Mouse (Mus musculus): ENCODE data around the gene Qdpr. TPM values are rescaled to one million over a fixed set of nuclear protein-coding genes. Genes with fewer than 3 reads are reported as not detected.

The Qdpr gene
- total and polyA plus RNA-seq, 2 experiments = 491 to 640 TPM

- Histone ChIP-seq H3K4me1 (ENCODE audit: control insufficient read depth, insufficient read depth, low read length) (peaks cover 22% of the 10 kb centered on the region), H3K4me3 (ENCODE audit: insufficient read depth, low read depth, low read length) (peak overlapping the region; percentile 59), H3K36me3 (ENCODE audit: control insufficient read depth, insufficient read depth, low read length) (peaks cover 10% of the 10 kb centered on the region; the same call in 1 of the 2 replicates), H3K27me3 (ENCODE audit: control insufficient read depth, insufficient read depth, low read length) (no peaks in the 10 kb centered on the region), H3K79me2 (ENCODE audit: control insufficient read depth, insufficient read depth, low read length) (peaks cover 15% of the 10 kb centered on the region; the same call in 1 of the 2 replicates), H3K27ac (replicated peaks; ENCODE audit: insufficient read depth, low read depth, low read length) (peak overlapping the region; percentile 85), H3K9ac (ENCODE audit: low read depth, low read length) (peak overlapping the region; percentile 78)
- WGBS = under 1% methylated on average over 8 of the region's 8 CpGs
- no peak for DNase-seq (ENCODE audit: extremely low read depth, low read depth, low spot score)
- no peak for TF ChIP-seq CTCF (IDR thresholded peaks at IDR 0.05; ENCODE audit: low read depth, low read length)
- no peak for TF ChIP-seq POLR2A (IDR thresholded peaks at IDR 0.05; ENCODE audit: extremely low read depth, insufficient read depth, low read length)
Measured at GRCm38 (mm10) chr5:45449206-45449605, 830 bp downstream of the Qdpr start.

DNA sequence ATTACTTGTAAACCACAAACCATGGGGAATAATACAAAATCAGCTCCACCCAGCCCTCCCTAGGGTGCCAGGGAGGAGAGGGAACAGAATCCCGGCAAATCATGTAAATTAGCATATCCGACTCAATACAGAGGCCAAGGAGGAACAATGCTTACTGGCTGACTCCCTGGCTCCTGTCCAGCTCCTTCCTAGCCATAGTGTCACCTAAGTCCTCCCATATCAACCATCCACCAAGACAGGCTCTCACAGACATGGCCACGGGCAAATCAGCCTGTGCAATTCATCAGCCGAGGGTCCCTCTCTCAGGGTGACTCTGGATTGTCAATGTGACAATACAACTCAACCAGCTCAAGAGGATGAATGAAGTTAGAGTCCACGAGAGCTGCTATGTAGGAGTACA lies 1.4 kb downstream of the Qdpr start:
- no peaks in the 10 kb centered on the region for H3K27me3 ChIP-seq (ENCODE audit: control insufficient read depth, insufficient read depth, low read length)
- H3K9ac ChIP-seq (ENCODE audit: low read depth, low read length) = peak overlapping the region; percentile 78
- 22% methylated on average over 5 of the region's 5 CpGs for WGBS
- H3K36me3 ChIP-seq (ENCODE audit: control insufficient read depth, insufficient read depth, low read length) = peaks cover 10% of the 10 kb centered on the region; the same call in 1 of the 2 replicates
- TF ChIP-seq CTCF (IDR thresholded peaks at IDR 0.05; ENCODE audit: low read depth, low read length) (no peak), POLR2A (IDR thresholded peaks at IDR 0.05; ENCODE audit: extremely low read depth, insufficient read depth, low read length) (no peak)
- peaks cover 15% of the 10 kb centered on the region; the same call in 1 of the 2 replicates for H3K79me2 ChIP-seq (ENCODE audit: control insufficient read depth, insufficient read depth, low read length)
- peak overlapping the region; percentile 85 for H3K27ac ChIP-seq (replicated peaks; ENCODE audit: insufficient read depth, low read depth, low read length)
- H3K4me3 ChIP-seq (ENCODE audit: insufficient read depth, low read depth, low read length) = peak overlapping the region; percentile 59
- DNase-seq (ENCODE audit: extremely low read depth, low read depth, low spot score) = peak; percentile 49
- H3K4me1 ChIP-seq (ENCODE audit: control insufficient read depth, insufficient read depth, low read length) = peaks cover 24% of the 10 kb centered on the region

- WGBS = 23% methylated on average over 8 of the region's 8 CpGs
Measured at GRCm38 (mm10) chr5:45444130-45444832, 5.8 kb downstream of the Qdpr start.

DNA sequence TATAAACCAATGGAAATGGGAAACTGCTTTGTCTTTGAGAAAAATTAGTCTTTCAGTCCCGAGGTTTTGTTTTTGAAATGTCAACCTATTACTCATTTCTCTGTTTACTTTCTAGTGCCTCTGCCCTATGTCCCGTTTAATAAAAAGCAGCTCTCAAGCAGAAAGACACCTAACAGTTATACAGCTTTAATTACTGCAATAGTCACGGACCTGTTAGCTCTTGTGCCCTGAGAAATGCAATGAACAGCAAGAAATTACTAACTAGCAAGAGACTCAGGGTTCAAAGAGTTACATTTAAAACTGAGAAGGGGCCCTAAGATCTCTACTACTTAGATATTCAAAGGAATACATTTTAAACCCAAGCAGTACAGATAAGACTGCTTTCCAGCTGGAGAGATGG lies 8.3 kb downstream of the Qdpr start:
- TF ChIP-seq POLR2A (IDR thresholded peaks at IDR 0.05; ENCODE audit: extremely low read depth, insufficient read depth, low read length) (no peak), CTCF (IDR thresholded peaks at IDR 0.05; ENCODE audit: low read depth, low read length) (no peak)
- peak overlapping the region; percentile 83 for H3K27ac ChIP-seq (replicated peaks; ENCODE audit: insufficient read depth, low read depth, low read length)
- peak; percentile 73 for DNase-seq (ENCODE audit: extremely low read depth, low read depth, low spot score)
- no peak overlapping the region for H3K4me3 ChIP-seq (ENCODE audit: insufficient read depth, low read depth, low read length)
- H3K79me2 ChIP-seq (ENCODE audit: control insufficient read depth, insufficient read depth, low read length) = peaks cover 11% of the 10 kb centered on the region; the same call in 1 of the 2 replicates
- peak overlapping the region; percentile 50; the same call in 1 of the 2 replicates for H3K9ac ChIP-seq (ENCODE audit: low read depth, low read length)
- H3K4me1 ChIP-seq (ENCODE audit: control insufficient read depth, insufficient read depth, low read length) = peaks cover 49% of the 10 kb centered on the region
- peaks cover 50% of the 10 kb centered on the region for H3K36me3 ChIP-seq (ENCODE audit: control insufficient read depth, insufficient read depth, low read length)
- 17% methylated on average over 3 of the region's 3 CpGs for WGBS
- H3K27me3 ChIP-seq (ENCODE audit: control insufficient read depth, insufficient read depth, low read length) = no peaks in the 10 kb centered on the region

More at GRCm38 (mm10) chr5:45444130-45444832, 5.8 kb downstream of the Qdpr start:
- Histone ChIP-seq H3K4me3 (ENCODE audit: insufficient read depth, low read depth, low read length) (no peak overlapping the region), H3K9ac (ENCODE audit: low read depth, low read length) (0 out of 2 replicates have a peak overlapping the region, but pooled peaks have one; percentile 1), H3K27ac (replicated peaks; ENCODE audit: insufficient read depth, low read depth, low read length) (peak overlapping the region; percentile 79), H3K36me3 (ENCODE audit: control insufficient read depth, insufficient read depth, low read length) (peaks cover 30% of the 10 kb centered on the region), H3K4me1 (ENCODE audit: control insufficient read depth, insufficient read depth, low read length) (peaks cover 43% of the 10 kb centered on the region), H3K79me2 (ENCODE audit: control insufficient read depth, insufficient read depth, low read length) (peaks cover 21% of the 10 kb centered on the region; the same call in 1 of the 2 replicates), H3K27me3 (ENCODE audit: control insufficient read depth, insufficient read depth, low read length) (no peaks in the 10 kb centered on the region)
- TF ChIP-seq CTCF (IDR thresholded peaks at IDR 0.05; ENCODE audit: low read depth, low read length) = no peak
- TF ChIP-seq POLR2A (IDR thresholded peaks at IDR 0.05; ENCODE audit: extremely low read depth, insufficient read depth, low read length) = no peak
- peak; percentile 96 for DNase-seq (ENCODE audit: extremely low read depth, low read depth, low spot score)

- 18% methylated on average over 3 of the region's 3 CpGs for WGBS
- Histone ChIP-seq H3K4me3 (ENCODE audit: insufficient read depth, low read depth, low read length) (no peak overlapping the region), H3K4me1 (ENCODE audit: control insufficient read depth, insufficient read depth, low read length) (peaks cover 48% of the 10 kb centered on the region), H3K27ac (replicated peaks; ENCODE audit: insufficient read depth, low read depth, low read length) (peak overlapping the region; percentile 83), H3K9ac (ENCODE audit: low read depth, low read length) (peak overlapping the region; percentile 50; the same call in 1 of the 2 replicates), H3K27me3 (ENCODE audit: control insufficient read depth, insufficient read depth, low read length) (no peaks in the 10 kb centered on the region), H3K36me3 (ENCODE audit: control insufficient read depth, insufficient read depth, low read length) (peaks cover 47% of the 10 kb centered on the region), H3K79me2 (ENCODE audit: control insufficient read depth, insufficient read depth, low read length) (peaks cover 6% of the 10 kb centered on the region; the same call in 1 of the 2 replicates)
- peak; percentile 98 for DNase-seq (ENCODE audit: extremely low read depth, low read depth, low spot score)
- no peak for TF ChIP-seq CTCF (IDR thresholded peaks at IDR 0.05; ENCODE audit: low read depth, low read length)
- no peak for TF ChIP-seq POLR2A (IDR thresholded peaks at IDR 0.05; ENCODE audit: extremely low read depth, insufficient read depth, low read length)
Measured at GRCm38 (mm10) chr5:45441124-45441523, 8.9 kb downstream of the Qdpr start.

Data from liver, adult 2 months (tissue).